Mouse (Mus musculus): ENCODE measurements around the gene Dgkg.

Dgkg gene

DNA sequence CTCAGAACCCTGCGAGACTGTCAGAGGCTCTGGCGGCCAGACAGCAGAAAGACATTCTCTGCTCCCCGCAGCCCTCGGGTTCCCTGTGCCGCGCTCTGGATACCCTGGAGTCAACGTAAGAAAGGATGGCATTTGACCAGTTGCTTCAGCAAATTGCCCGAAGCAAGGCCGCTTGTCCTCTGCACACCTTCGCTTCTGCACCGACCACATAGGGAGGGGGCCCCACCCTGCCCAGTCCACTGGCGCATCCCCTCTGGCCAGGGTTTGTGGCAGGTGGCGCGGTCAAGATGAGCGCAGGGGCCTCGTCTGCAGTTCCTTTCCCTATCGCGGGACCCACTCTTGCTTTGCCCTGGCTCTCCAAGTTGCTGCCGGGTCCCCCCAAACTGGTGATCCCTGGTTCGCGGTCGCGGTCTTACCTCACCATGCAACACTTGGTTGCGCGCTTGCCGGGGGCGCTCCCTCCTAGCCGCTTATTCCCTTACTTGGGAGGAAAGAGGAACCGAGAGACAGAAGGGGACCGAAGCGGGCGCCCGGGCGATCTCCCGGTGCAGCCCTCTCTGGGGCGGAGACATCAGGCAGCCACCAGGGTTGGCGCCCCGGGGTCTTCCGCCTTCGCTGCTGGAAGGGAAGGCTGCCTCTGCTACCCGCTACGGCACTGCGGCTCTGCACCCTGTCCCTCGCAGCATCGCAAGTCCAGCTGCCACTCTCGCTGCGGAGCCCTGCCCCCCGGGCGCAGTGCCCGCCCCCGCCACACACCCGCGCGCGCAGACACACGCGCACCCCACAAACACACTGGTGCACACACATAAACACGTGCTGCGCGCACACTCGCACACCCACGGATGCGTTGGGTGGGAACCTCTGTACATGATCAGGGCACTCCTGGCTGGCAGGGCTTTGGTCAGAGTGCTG is at the start of gene Dgkg:
Gene Dgkg, minus strand, starts transcription at position 689 of the 912 bp plus-strand sequence.
- DNase-seq (ENCODE audit: low read depth, low spot score): no peak

DNA sequence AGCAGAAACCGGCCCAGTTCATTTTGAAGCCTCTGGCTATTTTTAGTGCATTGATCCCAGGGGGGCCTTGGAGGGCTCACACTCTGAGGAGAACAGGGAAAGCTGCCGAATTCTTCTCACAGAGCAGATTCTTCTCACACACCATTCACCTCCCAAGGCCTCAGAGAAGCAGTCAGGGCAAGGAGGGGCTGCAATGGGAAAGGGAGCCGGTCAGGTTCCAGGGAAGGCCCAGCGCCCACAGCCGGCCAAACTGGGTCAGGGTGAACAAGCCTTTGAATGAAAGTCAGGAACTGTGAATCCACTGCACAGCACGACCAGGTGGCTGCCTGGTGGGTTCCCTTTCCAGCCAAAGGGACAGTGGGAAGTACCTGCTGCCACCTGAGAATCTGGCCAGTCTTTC is 47.9 kb upstream of the Dgkg start:
- no peak for DNase-seq (ENCODE audit: low read depth, low spot score)

DNA sequence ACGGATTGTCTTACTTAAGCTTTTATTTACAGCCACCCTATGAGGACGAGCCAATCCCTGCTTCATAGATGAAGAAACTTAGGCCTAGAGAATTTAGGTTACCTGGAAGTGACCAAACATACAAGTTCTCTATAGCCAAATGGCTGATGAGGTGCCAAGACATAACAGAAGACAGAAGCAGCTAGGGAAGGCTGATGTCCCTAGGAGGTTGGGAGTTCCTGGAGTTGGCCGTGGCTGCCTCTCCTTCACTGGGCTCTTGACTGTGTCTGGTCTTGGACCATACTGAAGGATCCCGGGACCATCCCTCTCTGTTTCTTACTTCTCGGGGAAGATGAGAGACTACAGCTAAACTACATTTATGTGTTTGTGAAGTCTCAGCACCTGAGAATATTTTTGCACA is 47.1 kb upstream of the Dgkg start:
- no peak for DNase-seq (ENCODE audit: low read depth, low spot score)

DNA sequence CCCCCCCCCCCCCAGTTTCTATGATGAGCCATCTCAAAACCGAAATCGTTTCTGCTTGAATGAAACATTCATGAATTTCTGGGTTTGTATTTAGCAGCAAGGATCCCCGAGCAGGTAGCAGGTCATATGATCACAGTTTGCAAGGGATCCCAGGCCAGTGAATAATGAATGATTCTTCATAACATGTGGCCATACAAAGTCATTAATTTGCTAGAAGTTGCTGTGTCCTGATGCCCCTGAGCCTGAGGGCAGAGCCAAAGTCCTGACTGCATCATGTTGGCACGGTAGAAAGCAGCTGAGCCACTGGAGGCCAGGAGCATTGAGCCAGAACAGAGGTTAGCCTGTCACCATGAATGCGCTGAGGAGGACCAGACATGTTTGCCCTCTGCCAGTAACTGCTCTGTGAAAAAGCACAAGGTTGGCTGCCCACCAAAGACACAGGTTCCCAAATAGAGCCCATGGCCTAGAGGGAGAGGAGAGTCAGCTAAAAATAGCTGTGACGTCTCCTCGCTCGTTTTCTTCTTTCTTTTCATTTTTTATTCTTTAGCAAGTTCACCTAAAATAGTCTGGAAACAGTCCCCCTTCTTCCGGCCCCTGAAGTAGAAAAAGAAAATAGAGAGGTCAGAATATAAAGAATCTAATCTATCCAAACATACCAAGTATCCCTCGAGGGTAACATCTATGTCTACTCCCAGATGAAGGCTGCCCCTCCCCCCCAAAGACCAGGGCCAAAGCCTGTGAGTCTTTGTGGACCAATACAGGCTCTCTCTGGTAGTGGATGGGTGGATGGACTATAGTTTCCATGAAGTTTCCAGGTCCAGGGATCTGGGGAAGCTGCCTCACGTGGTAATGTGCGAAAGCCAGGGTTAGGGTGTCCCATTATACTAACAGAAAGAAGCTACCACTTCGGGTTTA is 42.1 kb upstream of the Dgkg start:
- no peak for DNase-seq (ENCODE audit: low read depth, low spot score)

DNA sequence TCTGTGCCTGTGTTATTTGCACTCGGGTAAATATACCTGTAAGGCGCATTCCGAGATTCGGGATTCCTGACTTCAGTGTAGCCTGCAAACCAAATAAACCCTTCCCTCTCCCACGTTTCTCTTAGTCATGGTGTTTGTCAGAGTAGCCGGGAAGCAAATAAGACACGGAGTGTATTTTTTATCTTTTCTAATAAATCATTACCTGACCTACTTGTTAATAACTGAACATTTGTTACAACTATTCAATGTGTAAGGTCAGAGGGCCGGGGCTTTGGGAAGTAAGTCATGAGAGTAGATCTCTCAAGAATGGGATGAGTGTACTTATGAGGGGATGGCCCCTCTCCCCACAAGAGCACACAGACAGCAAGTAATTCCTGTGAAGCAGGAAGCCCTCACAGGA is 41.1 kb upstream of the Dgkg start:
- no peak for DNase-seq (ENCODE audit: low read depth, low spot score)

DNA sequence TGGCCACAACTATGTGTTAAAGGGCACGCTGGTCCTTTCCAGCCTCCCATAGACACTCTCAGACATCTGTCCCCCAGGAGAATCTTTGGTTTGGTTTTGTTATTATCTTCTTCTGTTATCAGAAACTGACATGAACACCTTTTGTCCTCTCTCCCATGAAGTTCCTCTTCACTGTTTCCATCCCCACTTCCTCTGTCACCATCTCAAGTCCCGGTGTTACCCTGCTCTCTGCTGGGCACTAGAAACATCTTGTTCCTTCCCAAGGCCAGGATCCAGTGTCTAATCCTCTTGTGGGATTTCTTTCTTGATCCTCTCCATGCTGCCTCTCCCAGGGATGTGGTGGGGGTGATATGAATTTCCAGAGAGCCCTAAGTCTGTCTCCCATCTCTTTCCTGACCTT is 32.6 kb upstream of the Dgkg start:
- DNase-seq (ENCODE audit: low read depth, low spot score): no peak

DNA sequence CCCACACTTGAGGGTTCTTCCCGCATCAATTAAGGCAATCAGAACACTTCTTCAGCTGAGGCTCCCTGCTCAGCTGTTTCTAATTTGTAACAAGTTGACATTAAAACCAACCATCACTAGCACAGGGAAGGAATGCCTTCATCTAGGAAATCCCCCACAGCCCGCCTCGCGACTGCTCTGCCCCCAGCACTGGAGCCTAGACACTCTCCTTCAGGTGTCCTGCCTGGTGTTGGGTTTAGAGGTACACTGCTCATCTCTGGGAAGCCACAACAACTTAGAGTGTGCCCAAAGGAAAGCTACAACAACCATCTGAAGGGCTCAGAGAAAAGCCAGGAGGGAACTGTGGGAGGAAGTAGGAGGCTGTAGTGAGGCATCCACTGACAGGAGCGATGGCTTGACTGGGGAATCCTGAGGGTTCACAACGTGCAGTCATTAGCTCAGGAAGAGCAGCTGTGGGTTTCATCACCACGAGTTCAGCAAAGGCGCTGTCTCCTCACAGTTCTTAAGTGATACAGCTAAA is 30.8 kb upstream of the Dgkg start:
- no peak for DNase-seq (ENCODE audit: low read depth, low spot score)

DNA sequence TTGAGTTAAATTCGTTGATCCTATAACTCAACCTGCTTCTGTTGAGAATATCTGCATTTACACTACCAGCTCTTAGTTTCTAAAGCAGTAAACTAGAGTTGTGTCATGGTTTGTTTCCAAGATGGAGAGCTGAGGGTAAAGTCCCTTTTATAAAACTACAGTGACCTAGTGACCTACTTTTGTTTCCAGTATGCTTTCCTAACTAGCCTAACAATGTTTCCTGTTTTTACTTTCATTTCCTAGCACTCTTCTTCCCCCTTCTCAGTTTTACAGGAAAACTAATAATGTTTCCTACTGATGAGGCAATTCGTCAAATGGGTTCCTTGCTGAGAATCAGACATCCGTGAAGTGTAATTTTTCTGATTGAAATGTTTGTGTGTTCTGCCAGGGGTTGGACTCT is 26.6 kb upstream of the Dgkg start:
- no peak for DNase-seq (ENCODE audit: low read depth, low spot score)

DNA sequence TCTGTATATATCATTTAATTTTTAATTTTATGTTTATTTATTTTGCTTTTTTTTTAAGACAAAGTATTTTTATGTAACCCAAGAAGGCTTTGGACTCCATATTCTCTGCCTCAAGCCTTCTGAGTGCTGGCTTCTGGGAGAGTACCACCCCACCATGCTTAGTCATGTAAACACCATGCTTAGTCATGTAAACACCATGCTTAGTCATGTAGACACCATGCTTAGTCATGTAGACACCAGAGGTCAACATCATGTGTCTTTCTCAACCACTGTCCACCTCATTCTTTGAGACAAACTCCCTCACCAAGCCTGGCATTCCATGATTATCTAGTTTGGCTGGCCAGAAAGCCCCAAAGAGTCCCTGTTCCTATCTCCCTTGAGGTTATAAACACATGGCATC is 25.7 kb upstream of the Dgkg start:
- DNase-seq (ENCODE audit: low read depth, low spot score): no peak

DNA sequence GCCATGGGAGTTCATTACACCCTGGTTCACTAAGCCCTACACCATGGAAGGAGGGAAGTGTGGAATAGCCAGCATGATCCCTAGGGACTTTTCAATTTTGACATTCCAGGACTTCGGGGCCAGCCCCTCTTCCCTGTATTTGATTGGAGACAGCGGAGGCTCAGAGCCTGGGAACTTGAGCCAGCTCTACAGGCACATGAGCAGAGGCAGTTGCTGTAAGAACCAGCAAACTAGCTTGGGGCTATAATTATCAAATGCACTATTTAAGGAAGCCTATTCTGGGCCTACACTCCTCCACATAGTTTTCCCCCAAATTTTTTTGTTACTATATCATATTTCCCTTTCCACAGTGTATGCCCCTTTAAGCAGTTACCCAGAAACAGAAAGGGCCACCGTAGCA is 22.6 kb upstream of the Dgkg start:
- DNase-seq (ENCODE audit: low read depth, low spot score): no peak

DNA sequence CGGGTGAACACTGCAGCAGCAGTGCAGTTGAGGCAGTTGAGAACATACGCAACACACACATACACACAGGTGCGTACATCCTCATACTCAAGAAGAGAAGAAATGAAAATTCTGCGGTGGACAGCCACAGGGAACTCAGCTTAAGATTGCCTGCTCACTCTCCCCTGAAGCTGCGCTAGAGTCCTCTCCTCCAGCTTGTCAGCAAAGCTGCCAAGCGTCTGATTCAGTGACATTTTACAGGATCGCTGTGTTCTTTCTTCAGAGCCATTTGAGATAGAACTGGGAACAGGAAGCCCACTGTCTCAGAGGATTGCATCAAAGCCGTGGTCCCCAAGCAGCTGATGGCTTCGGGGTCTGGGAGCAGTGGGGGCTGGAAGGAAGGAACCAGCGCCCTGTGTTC is 17.6 kb upstream of the Dgkg start:
- DNase-seq (ENCODE audit: low read depth, low spot score): no peak

DNA sequence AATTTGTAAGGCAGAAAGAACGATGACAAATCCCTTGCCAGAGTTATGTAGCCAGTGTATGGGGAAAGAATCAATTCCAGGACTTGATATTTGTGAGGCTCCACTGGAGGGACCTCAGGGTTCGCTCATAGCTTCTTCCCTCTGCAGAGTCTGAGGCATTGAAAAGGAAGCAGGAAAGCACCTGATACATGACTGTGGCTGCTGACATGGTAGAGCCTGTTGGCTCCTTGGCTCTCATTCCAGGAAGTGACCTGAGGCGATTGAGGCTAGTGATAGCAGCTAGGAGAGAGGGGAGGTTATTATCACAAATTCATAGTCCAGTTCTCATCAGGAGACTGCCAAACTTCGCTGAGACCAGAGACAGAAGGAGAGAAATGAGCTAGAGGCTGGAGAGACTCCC is 17.1 kb upstream of the Dgkg start:
- no peak for DNase-seq (ENCODE audit: low read depth, low spot score)

DNA sequence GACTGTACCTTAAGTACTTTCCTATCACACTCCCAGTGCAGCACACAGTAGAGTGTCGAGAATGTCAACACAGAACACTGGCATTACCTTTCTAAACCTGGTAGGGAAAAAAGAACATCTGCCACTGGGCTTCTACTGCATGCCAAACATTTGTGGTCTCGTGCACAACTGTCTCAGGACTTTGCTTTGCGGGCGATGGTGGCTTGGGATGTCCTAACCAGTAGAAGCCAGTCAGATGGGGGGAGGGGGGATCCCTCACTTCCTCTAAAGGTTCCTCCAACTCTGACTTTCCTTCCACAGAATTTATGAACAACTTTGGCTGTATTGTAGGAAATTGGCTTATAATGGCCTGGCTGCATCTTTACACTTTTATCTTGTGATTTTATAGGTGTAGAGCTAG is 7.0 kb upstream of the Dgkg start:
- no peak for DNase-seq (ENCODE audit: low read depth, low spot score)

DNA sequence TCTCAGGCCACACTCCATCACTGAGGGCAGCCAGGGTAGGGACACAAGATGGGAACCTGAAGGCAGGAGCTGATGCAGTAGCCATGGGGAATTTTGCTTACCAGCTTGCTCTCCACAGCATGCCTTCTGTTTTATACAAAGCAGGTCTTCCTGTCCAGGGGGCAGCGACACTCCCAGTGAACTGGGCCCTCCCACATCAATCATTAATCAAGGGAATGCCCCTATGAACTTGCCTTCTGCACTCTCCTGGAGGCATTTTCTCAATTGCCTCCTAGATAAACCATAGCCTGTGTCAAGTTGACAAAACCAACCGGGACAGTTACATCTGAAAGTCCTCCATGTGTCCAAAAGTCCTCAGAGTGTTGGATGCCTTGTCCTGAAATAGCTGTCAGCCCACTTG is 6.1 kb upstream of the Dgkg start:
- no peak for DNase-seq (ENCODE audit: low read depth, low spot score)

DNA sequence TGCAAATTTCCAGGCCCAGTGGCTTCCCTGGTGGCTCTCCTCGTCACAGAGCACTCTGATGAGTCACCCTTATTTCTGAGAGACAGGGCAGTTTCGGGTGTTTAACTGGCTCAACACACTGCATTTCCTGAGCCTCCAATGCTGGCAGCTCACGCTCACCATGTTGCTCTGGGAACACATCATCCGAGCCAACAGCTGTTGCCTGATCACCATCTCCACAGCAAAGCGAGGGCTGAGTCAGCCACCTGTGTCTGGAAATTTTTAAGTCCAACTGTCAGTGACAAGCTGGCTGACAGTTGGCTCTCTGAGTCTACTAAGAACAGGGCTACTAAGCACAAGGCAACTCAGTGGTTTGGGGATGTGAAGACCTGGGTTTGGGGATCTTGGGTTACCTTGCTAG is 4.1 kb upstream of the Dgkg start:
- no peak for DNase-seq (ENCODE audit: low read depth, low spot score)

DNA sequence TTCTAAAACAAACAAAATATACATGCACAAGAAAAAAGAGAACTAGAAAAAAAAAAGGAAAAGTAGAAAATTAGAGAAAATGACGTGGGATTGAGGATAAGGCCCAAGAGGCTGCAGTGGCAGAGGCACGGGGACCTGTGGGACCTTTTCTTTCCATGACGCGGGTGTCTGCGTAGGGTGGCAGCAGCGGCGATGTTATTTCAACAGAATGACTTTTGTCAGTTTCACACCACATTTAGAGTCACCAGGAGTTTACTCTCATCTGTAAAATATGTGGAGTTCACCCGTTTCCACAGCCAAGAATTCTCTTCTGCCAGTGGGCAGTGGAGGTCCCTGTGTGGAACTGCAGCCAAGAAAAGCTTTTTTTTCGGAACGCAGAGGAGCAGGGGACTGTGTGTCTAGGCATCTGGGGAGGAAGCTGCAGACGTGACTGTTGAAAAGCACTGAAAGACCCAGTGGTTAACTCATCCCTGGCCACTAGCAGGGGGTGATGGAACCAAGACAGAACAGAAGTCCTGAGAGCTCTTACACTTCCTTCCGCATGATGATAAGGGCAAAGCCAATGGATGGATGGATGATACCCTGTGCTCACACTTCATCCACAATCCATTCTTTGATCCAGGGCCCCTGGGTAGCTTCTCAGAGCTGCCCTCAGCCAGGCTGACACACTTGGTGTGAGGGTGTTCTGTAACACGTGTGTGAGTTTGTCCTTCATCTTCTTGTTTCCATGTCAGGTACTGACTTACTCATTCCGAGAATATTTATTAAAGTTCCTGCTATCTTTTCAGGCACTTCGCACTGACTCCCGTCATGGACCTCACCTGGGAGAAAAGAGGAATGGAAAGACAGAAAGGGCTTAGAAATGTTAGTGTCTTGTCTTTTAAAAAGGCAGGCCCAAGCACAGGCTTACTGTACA is 1.1 kb upstream of the Dgkg start:
- no peak for DNase-seq (ENCODE audit: low read depth, low spot score)

DNA sequence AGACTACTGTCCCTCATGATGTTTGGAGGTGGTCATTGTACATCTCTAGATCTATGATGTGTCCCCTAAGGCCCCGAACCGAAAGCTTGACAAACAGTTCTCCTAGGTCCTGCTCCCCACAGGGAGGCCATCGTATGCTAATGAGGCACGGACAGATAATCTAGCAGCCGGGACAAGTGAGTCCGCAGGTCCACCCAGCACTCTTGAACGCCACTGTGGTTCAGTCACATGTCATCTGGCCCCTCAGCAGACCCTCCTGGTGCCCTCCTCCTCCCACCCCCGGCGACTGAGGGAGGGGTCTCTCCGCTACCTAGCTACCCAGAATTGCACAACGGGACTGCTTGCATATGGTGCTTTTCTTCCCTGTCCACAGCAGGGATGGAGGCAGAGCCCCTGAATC is 1.2 kb downstream of the Dgkg start:
- no peak for DNase-seq (ENCODE audit: low read depth, low spot score)

DNA sequence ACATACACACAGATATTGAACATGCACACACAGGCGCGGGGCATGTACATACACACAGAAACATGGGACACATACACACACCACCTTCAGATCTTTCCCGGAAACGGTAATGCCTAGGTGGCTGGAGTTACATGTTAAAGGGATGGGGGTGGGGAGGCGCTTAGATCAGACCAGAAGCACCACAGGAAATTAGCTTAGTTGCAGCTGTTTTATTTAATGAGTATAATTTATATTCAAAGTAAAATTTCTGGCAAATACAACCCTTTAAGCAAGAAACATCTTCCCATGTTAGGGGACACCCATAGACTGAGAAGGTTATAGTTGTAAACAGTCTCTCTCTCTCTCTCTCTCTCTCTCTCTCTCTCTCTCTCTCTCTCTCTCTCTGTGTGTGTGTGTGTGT is 1.8 kb downstream of the Dgkg start:
- DNase-seq (ENCODE audit: low read depth, low spot score): no peak

DNA sequence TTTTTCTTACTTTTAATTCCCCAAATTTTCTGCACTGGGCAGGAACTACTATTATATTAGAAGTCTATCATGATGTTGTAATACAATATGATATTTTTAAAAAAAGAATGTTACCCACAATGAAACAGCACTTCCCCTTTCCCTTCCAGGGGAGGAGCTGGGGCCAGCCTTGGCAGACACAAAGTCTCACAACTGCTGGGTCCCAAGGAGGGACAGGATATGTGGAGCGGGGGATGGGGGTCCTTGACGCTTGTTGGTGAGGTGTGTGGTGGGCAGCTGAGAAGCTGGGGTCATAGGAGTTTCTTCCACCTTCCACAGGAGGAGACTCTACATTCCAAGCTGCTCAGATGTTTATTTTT is 2.6 kb downstream of the Dgkg start:
- no peak for DNase-seq (ENCODE audit: low read depth, low spot score)

DNA sequence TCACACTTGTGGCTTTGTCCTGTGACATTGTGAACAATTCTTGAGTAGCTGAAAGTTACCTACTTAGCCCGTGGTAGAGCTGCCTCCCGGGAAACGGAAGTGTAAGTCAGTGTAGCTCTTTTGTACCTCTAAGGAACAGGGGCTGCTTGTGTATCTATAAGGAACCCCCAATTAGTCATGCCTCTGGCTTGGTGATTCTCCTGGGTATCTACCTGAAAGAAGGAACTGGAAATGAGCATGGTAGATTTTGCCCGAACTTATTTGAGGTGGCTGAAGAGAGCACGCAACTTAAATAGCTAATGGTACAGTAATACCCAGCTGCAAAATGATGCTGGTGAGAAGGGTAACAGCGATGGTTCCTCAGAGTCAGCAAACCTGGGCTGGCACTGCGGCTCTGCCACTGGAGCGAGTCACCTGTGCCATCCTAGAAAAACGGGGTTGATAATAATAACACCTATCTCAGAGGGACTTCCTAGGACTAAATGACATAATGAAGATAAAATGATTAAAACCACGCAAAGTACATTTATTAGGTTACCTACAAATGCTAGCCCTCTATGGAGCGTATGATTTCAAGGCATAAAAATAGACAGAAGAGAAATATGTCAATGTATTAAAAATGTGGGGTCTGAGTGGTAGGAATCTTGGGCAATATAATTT is 3.1 kb downstream of the Dgkg start:
- no peak for DNase-seq (ENCODE audit: low read depth, low spot score)

DNA sequence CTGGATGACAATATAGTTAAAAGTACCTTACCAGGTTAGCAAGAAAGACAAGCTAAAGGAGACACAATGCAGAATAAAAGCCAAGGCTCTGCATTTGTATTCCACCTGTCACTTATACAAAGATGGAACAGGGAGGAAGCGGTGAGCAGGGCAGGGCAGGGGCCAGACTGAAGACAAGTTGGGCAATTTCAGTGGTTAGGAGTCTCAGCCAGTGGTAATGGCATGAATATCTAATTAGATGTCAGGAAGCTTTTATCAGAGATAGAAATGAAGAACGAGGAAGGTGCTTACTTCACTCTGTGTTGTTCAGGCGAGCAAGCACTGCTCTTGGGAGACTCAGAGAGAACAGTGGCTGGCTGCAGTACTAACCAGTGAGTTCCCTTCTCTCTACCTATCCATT is 5.8 kb downstream of the Dgkg start:
- DNase-seq (ENCODE audit: low read depth, low spot score): no peak

Measured in retina, adult 2 months (tissue).